Mouse (Mus musculus) neutrophil, adult 83 days (primary cell): ENCODE measurements around the gene Socs4. TPM values are rescaled to one million over a fixed set of nuclear protein-coding genes. Genes with fewer than 3 reads are reported as not detected.

Experiments used
- total RNA-seq, 2 experiments: library from RNA; stranded (reverse); gene quantifications; one replicate each; pipeline ENCODE4 v1.2.4; 2023

The Socs4 gene
- total RNA-seq = 10 to 100 TPM; 13.7 to 17.5 TPM

DNA sequence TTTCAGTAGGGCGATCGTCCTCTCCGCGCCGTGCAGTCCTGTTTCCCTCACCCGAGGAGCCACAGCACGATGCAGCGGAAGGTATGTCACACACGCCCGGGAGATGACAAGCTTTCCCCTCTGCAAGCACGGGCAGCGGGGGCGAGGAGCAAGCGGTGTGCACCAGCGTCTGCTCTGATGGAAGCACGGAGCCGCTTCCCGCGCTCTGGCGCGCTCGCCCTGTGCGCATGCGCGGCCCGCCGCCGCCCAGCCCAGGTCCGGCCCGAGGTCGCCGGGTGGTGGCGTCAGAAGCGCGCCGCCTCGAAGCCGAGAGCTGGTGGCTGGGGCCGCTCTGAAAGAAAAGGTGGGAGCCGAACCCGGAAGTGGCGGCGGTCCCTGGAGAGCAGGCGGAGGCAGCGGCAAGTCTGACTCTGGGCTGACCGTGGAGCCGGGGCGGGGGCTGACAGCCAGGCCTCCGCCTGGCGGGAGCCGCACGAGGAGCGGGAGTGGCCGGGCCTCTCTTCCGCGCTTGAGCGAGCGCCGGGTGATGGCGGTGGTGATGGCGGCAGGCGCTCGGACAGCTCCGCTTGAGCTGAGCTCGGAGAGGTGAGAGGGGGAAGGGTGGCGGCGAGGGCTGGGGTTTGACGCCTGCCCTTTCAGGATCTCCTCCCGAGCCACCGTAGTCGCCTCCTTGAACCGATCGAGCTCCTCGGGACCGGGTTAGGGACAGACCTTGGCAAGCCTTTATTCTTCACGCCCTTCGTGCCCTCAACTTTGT, at the start of gene Socs4, which contains the start of gene Wdhd1:
Gene Socs4 (plus strand): TSS at position 295 of the 757 bp plus-strand sequence.
Gene Wdhd1 (minus strand): TSS at position 221 of the 757 bp plus-strand sequence.

DNA sequence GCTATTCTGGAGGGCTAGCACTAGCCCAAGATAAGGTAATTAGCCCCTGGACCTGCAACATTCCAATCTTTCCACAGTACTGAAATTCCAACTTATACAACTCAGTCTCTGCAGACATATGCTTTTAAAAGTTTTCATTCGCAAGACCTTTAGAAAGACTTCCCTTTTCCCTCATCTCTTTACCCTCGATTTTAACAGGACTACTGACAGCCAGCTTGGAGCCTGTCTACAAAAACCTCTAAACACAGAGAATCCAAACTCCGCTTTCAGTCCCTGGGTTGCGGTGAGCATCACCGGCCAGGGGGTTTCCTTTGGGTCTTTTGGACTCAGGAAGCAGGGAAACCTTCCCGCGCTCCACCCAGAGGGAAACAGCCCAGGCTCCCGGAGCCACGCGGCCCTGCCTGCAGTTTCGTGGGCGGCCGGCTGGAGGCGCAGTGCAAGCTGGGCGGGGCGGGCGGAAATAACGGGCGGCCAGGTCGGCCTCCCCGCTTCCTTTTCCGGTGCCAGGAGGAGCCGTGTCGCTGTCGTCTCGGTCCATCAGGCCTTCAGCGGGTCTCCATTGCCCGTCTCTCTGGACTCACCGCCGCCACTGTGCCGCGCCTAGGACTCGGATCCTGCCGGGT, 21.2 kb downstream of the Socs4 start, which contains the start of gene Mapk1ip1l:
Gene Mapk1ip1l (plus strand): TSS at position 482 of the 623 bp plus-strand sequence.

Other genes starting within 250 kb of the Socs4 start
- gene Gch1, start 87.5 kb upstream of the Socs4 start, total RNA-seq = 10 to 100 TPM; 10.3 to 10.9 TPM
- 10 to 100 TPM; 35.2 to 37.7 TPM for gene Wdhd1, start 74 bp upstream of the Socs4 start, total RNA-seq
- gene Mapk1ip1l, start 21.3 kb downstream of the Socs4 start, total RNA-seq = 10 to 100 TPM; 89.8 to 97.7 TPM
- gene Lgals3, start 90.8 kb downstream of the Socs4 start, total RNA-seq = 100 to 1,000 TPM; 472 to 506 TPM
- 10 to 100 TPM; 53.3 to 56.2 TPM for gene Dlgap5, start 141.5 kb downstream of the Socs4 start, total RNA-seq
- gene Fbxo34, start 173.5 kb downstream of the Socs4 start, total RNA-seq = 10 to 100 TPM; 35.0 to 37.1 TPM